Mouse (Mus musculus): Measurements from ENCODE around the gene Trim41.

The Trim41 gene

DNA sequence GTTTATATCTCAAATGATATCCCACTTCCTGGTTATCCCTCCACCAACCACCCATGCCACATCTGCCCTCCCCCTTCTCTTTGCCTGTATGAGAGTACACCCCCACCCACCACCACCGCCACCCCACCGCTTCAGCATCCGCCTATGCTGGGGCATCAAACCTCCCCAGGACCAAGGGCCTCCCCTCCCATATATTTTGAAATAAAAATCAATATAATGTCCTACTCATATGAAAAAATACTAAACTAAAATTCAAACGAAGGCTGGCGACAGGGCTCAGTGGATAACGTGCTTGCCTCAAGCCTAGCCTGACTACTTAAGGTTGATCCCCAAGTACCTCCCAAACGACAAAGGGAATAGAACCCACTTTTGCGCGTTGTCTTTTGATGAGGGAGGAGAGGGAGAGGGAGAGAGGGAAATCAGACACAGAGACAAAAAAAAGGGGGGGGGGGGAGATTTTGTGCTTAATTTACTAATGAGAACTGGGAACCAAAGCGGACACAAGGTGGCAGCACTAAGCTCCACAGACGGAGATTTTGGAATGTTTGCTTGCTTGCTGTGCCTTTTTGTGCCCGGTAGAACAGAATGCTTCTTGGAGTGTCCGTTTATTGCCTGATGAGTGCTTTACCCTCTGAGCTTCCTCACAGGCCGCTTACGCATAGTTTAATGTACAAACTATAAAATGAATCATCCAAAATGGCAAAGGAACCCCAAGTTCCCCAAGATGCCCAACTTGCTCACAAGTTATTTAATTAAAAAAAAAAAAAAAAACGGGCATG lies 28.7 kb downstream of the Trim41 start:
- peak; percentile 89 for DNase-seq

DNA sequence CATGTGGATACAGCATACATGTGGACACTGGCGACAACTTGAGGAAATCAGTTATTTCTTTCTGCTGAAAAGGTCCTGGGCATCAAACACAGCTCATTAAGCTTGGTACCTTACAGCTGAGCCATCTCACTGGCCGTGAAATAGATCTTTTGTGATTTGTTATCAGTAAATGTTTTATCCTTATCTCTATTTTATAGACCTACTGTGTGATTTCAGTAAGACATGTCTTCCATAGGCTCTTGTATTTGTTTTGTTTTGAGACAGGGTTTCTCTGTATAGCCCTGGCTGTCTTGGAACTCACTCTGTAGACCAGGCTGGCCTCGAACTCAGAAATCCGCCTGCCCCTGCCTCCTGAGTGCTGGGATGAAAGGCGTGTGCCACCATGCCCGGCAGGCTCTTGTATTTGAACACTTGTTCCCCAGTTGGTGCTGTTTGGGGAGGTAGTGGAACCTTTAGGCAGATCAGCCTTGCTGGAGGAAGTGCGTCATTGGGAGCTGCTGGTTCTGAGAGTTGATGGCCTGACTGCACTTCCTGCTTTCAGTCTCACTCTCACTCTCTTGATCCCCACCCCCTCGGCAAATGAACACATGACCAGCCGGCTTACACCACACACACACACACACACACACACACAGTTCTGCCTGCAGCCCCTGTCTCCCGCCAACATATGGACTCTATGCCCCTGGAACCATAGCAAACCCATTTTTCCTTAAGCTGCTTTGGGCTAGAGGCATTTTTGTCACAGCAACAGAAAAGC lies 29.5 kb downstream of the Trim41 start:
- DNase-seq, result peak; percentile 67

DNA sequence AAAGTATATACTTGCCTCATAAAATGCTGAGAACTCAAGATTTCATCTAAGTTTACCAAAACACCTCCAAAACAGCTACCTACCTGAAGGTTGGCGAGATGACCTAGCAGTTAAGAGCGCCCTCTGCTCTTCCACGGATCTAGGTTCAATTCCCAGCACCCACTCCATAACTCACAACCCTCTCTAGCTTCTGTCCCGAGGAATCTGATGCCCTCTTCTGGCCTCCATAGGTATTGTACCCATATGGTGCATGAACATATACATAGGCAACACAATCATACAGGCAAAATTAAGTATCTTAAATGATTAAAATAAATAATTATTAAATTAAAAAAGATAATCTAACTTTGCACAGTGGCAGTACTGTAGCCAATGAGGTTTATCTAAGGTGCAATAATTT lies 34.9 kb downstream of the Trim41 start:
- DNase-seq, result no peak

DNA sequence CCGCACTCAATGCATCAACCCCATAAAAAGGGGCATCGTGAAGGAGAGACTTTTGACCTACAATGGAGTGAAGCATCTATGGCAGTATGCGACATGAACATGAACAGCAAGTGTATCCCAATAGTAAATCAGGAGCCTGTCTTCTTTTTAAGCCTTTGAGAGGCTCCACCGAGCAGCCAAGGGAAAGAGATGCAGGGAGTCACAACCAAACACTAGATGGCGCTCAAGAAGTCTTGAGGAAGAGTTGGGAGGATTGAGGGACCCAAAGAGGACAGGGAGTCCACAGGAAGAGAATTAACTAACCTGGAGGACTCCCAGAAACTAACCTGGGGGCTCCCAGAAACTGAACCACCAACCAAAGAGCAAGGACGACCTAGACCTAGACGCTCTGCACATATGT lies 37.7 kb downstream of the Trim41 start:
- peak; percentile 67 for DNase-seq

DNA sequence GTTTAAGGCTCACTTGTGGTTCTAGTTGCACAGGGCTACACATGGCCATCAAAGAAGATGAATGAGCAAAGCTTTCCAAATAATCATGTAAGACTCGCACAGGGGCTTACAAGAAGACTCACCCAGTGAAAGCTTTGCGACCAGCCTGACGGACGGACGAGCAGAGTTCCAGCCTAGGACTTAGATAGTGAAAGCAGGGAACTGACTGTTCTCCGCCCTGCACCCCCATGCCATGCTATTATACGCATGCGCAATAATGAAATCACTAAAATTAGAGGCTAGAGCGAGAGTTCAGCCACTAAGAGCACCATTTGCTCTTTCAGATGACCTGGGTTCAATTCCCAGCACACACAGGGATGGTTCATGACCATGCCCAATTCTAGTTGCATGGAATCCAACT lies 39.9 kb downstream of the Trim41 start:
- no peak for DNase-seq

DNA sequence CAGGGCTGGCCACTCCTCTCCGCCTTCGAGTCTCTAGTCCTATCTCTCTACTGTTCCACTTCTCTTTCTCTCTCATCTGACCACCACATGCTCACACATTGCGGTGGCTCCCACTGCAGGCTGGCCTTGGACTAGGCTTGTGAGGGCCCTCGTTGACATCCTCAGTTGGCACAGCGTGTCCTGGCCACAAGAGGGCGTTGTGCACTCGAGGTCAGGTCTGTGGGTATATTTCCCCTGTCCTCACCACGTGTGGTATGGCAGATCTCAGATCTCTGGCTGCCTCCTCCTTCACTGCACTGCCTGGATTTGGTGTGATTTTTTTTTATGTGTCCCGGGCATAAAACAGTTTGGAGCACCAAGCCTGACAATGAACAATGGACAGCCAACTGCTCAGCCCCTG lies 40.5 kb downstream of the Trim41 start:
- DNase-seq, result peak; percentile 63

DNA sequence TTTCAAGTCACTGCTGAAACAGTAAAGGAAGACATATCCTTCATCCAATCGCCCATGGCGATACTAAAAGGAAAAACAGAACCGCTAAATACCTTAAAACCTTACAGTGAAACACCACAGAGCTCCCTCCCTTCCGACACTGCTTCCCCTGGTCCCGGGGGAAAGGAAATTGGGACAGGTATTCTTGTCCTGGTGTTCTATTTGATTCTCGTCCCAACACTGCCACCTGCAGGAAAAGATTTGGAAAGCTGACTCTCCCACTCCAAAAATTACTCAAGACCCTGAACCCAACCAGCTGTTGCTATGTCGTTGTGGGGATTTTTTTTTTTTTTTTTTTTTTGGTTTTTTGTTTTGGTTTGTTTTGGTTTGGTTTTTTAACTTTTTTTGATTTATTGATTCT lies 41.7 kb downstream of the Trim41 start:
- DNase-seq, result peak; percentile 38

DNA sequence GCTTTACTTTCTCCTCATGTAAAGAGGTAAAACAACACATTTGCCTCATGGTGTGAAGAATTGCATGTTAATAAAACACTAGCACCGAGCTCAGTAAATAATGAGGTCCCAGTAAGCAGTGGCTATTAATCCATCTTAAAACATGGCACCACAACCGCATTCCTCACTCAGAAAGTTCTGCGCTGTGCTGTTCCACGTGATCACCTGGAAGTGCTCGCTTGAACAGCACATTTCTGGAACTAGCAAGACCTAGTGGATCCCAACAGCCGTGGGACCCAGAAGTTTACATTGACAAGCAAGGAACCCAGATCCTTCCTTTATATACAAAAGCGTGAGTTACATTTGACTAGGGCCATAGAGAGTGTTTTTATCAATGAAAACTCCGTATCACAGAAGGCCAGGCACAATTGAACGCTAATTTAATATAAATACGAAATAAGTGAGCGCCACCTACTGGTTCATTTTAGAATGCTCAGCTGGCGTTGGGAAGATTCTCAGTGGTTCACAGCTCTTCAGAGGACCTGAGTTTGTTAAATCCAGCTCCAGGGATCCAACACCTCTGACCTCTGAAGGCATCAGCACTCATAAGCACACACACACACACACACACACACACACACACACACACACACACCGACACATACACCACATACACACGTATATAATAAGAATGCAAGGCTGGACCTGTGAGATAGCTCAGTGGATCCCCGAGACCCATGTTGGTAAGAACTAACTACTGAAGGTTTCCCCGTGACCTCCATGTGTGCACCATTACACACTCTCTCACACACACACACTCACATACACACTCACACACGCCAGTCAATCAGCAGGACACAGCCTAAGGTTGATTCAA lies 42.5 kb downstream of the Trim41 start:
- peak; percentile 65 for DNase-seq

DNA sequence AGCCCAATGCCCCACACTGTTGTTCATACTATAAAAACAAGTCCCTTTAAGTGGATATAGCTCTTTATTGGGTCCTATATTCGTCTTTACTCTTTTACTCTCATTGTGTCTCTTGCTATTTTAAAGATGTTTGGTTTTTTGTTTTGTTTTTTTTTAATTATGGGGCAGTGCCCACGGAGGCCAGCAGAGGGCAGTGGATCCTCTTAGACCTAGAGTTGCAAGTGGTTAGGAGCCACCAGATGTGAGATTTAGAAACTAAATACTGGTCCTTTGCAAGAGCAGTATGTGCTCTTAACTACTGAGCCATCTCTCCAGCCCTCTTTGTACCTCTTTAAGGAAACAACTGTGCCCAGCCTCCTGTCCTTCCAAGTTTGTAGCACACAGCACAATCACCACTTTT lies 45.5 kb downstream of the Trim41 start:
- peak; percentile 69 for DNase-seq

DNA sequence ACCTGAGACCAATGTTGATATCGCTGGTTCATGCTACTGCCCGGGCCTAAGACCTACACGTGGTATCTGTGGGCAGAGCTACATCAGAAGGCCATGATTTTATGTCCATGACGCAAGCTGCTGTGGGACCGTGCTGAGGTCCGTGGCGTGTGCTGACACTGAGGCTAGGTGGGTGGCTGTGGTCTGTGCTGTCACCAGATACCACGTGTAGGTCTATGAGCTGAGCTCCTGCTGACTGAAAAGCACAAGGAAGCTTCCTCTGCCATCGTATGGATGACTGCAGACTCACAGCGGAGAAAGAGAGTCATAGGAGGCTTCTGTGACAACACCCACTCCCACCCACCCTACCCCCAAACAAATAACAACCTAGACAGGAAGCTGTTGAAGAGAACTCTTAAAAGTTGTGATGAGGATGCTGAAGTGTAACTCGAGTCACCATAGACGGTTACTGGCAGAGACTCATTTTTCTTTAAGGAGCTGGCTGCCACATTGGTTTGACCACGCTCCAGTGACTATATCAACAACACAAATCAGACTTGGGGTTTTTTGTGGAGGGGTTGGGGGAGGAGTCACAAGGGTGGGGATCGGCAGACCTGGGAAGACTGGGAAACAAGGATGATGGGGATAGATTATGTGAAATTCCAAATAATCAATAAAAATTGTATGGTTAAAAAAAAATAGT lies 49.8 kb downstream of the Trim41 start:
- DNase-seq, result no peak

DNA sequence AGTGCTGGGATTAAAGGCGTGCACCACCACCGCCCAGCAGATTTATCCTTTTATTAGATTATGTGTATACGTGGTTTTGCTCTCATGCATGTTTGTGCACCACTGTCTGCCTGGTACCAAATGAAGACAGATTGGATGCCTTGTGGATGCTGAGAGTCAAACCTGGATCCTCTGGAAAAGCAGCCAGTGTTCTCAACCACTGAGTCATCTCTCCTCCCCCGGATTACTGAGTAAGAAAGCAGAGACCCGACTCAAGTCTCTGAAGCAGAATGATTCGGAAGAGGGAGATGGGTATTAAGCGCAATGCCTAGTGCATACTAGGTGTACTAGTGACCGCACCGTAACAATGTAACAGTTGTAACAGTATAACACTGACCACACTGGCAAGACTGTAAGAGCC lies 53.0 kb downstream of the Trim41 start:
- DNase-seq, result no peak

DNA sequence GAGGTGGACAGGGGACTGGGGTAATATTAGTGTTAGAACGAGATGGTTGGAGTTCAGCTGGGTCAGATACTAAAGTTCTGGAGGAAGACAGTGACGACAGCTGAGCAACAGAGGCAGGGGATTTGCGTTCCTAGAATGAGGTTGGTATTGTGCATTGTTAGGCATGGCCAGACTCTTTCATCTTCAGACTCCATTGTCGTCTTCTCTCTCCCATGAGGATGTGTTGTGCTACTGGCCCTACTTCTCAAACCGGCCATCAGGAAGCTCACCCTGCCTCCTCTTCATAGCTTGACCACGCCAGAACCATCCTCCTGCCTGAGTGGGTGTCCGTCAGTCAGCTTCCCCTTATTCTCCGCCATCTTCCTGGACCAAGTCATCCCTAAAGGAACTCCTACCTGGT lies 58.1 kb downstream of the Trim41 start:
- DNase-seq, result no peak

All from thymus, postnatal 4 days (tissue).